Mouse (Mus musculus) cerebellum, postnatal 14 days (tissue): ENCODE results near the gene Rps24.
A peak's percentile ranks its signal among the peaks of the same experiment; 100 is the strongest.

Experiments used
- DNase-seq, 2 experiments: peaks; one replicate each; pipeline ENCODE4 v3.0.0; 2021; ENCODE audit warnings: mixed read lengths in 2 of 2

Gene Rps24

GRCm38 (mm10) chr14:24512527-24513161 is 25.7 kb downstream of the Rps24 start:
- no peak for DNase-seq

- DNase-seq = no peak
These were observed 34.7 kb downstream of the Rps24 start for GRCm38 (mm10) chr14:24521597-24521996.

- DNase-seq = no peak
These were observed 38.2 kb downstream of the Rps24 start for GRCm38 (mm10) chr14:24525137-24525536.

- no peak for DNase-seq
These were observed 38.9 kb downstream of the Rps24 start for GRCm38 (mm10) chr14:24525677-24526415.

GRCm38 (mm10) chr14:24526440-24526839 is 39.5 kb downstream of the Rps24 start:
- no peak for DNase-seq

- DNase-seq = no peak
These were observed 43.3 kb downstream of the Rps24 start for GRCm38 (mm10) chr14:24530228-24530627.

- peak; percentile 38 to 54 for DNase-seq
These were observed 48.1 kb downstream of the Rps24 start for GRCm38 (mm10) chr14:24534865-24535545.

GRCm38 (mm10) chr14:24542901-24543300 is 56.0 kb downstream of the Rps24 start:
- DNase-seq = peak; percentile 70 to 86

- peak; percentile 40 to 66 for DNase-seq
These were observed 57.1 kb downstream of the Rps24 start for GRCm38 (mm10) chr14:24544057-24544456.
